Mouse (Mus musculus) lung, postnatal 10 days (tissue): ENCODE measurements around the gene Ankrd12.
A peak's percentile ranks its signal among the peaks of the same experiment; 100 is the strongest.

Experiments
- DNase-seq: peaks from one replicate; pipeline ENCODE4 v3.0.0; 2021

Gene Ankrd12

DNA sequence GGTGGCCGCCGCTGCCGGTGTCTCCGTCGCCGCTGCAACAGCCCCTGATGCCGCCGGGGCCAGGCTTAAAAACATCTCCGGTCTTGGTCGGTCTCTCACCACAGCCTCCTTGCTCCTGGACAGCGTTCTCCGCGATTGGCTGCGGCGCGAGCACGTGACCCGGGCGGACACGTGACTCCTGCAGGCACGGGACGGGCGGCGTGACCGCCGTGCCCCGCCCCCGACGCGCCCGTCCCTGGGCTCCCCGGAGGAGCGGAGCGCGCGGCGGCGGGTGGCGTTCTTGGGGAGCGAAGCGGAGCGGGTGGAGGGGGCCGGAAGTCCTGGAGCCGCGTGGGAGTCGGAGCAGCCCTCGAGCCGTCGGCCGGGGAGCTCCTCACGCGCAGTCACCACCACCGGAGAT lies at the start of gene Ankrd12:
TSS of gene Ankrd12 (minus strand) at position 156 of the 400 bp plus-strand sequence.
- DNase-seq, result peak; percentile 97

DNA sequence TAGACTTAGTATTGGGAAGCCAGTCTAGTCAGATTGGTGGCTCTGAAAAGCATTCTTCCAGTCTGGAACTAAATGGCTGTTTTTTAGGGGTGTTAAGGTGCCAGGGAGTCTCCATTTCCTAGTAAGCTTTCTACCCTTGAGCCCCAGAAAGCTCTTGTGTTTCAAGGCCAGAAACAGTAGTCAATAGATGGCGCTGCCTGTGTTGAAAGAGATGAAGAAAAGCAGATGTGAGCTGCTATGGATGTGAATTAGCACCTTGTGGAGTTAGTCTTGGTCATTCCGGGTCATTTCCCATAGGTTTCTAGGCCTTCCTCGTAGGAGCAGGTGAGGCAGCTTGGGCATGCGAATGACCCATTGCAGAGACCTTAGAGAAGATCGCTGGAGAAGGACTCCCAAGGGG lies 48.3 kb upstream of the Ankrd12 start:
- DNase-seq, result no peak

DNA sequence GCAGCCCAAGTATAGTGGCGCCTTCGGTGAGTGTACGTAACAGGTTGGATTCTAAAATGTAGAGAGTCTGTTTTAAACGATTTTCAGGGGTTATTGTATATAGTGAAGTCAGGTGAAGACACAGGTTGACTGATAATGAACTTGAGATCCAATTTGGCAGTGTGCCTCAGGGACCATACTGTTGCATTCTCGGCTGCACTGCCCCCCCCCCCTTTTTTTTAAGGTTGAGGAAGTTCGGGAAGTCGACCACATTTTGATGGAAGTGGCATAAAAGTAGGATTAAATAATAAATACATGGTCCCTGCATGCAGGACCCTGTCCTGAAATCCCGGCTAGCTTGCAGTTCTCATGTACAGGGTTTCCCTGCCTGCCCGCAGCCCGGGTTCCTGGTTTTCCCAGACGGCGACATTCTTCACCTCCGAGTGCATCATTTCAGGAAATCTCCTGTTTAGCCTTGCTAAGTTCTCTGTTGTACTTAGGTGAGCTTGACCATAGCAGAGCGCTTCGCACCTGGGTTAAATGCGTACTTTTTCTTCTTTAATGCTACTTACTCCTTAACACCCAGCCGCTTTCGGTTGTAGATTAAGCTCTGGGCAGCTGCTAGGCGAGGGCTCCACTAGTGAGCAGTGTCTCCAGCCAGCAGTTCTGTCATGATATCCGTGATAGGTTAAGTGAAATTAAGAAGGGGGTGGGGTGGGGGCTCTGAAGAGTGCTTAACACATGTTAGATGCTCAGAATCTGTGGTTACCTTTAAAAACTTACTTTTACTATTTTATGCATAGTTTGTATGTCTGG lies 47.1 kb upstream of the Ankrd12 start:
- no peak for DNase-seq

DNA sequence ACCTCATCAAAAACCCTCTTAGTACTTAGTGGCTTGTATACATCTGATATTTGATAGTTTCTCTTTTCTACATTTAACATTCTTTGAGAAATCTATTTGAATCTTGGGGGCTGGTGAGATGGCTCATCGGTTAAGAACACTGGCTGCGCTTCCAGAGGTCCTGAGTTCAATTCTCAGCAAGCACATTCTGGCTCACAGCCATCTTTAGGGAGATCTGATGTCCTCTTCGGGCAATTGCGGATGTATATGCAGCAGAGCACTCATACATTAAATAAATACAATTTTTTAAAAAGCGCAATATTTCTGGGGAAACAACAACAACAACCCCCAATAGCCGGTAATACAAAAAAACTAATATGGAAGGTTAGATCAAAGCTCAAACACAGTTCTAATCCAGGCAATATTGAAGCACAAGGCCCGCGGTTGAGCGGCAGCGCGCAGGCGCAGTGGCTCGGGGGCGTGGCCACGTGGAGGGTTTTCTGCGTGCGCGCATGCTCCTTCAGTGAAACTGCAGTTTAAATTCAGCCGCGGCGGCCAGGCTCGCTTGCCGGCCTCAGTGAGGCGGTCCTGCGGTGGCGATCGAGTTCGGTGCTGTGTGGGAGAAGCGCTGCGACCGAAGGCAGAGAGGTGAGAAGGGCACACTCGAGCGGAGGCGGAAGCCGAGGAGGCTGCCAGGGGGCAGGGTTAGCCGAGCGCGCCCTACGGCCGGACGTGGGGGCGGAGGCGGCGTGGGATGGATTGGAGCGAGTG lies 46.4 kb upstream of the Ankrd12 start, which contains the start of gene Ddx11:
TSS of gene Ddx11 (plus strand) at position 455 of the 750 bp plus-strand sequence.
- DNase-seq, result peak; percentile 94

DNA sequence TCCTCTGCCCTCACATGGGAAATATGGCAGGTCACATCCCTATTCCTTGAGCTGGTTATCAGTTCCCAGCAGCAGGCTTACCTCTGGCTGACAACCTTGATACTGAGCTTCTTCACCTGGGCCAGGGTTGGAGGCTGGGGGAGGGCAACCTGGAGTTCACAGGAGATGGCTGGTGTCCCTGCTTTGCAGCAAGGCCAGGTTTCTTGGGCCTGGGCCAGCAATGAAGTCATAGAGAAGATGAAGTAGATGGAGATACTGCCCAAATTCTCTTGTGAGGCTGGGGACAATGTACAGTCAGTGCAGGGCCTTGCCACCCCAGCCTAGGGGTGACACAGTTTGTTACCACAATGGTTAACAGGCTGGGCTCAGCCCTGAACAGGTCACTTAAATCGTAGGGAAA lies 43.8 kb upstream of the Ankrd12 start:
- no peak for DNase-seq

DNA sequence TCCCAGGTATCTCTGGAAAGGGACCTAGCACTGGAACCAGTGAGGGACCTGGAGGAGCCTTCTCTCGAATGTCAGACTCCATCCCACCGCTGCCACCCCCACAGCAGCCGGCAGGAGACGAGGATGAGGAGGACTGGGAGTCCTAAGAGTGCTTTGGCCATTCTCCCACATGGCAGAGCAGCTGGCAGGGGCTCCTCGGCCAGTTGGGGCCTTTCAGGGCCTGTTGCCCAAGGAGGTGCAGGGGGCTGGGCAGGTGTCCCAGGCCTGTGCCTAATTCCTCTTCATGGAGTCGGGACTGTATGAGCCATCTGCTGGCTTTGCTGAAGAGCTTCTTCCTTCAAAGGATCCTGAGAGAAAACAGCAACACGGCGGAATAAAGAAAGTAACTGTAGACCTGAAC lies 42.1 kb upstream of the Ankrd12 start:
- no peak for DNase-seq

DNA sequence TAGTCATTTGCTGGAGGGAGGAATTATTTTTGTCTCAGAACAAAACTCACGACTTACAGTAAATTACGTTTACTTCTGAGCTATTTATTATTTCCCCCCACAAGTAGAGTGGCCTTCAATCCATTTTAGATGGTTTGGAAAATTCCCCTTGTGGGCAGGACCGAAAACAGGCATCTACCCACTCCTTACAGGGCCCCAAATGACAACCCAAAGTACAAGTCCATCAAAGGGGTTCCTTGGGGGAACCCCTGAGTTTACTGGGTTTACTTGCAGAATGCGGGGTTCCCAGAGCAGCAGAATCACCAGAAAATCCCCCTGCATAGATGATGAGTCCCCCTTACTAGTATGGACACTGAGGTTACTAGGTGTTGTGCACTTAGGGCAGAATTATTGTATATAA lies 35.3 kb upstream of the Ankrd12 start:
- DNase-seq, result no peak

DNA sequence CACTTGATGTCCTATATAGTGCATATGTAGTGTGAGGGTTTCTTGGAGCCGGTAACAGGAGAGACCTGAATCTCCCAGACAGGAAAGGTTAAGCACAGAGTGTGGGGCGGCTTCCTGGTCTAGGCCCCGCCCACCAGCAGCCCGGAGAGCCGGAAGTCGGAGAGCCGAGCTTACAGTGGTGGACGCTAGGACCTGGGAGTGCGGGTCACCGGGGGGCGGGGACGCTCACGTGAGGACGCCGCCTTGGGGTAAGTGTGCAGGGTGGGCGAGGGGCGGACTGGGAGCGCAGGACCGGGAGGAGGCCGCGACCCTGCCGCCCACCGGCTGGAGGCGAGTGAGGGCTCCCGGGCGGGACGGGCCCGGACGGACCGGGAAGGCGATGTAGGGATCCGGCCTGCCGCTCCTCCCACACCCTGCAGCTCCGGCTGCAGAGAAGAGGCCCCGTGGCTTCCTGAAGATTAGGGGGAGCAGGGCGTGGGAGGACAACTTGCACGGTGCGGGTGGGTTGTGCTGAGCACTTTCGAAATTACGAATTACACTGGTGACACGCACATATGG lies 34.6 kb upstream of the Ankrd12 start, which contains the start of gene Washc1:
TSS of gene Washc1 (plus strand) at position 144 of the 558 bp plus-strand sequence.
- peak; percentile 95 for DNase-seq

DNA sequence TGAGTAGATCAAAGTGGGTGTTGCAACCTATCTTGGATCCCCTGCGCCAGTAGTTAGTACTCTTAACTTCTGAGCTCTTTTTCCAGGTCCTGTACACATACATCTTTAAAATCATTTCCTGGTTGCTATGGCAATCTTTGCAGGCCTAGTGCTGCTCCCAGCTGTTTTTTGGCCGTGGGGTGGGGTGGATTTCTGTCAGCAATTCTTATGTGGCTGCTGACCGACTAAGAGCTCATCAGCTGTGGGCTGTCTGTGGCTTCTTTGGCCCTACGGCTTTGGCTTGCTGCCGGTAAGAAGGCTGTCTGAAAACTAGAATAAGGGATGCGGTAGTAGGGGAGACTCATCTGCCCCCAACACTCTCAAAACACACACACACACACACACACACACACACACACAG lies 33.9 kb upstream of the Ankrd12 start:
- peak; percentile 58 for DNase-seq

DNA sequence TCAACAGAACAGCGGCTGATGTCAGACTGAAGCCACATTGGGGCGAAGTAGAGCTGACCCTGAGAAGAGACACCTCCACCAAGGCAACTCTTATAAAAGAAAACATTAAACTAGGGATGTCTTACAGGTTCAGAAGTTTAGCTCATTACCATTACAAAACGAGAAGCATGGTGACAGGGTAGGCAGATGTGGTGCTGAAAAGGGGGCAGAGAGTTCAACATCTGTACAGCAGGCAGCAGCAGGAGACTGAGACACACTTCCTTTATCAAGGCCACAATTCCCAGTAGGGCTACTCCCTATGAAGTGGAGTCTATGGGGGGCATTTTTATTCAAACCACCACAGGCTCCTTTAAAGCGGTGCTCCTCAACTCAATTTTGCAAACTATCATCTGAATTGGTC lies 31.3 kb upstream of the Ankrd12 start:
- no peak for DNase-seq

DNA sequence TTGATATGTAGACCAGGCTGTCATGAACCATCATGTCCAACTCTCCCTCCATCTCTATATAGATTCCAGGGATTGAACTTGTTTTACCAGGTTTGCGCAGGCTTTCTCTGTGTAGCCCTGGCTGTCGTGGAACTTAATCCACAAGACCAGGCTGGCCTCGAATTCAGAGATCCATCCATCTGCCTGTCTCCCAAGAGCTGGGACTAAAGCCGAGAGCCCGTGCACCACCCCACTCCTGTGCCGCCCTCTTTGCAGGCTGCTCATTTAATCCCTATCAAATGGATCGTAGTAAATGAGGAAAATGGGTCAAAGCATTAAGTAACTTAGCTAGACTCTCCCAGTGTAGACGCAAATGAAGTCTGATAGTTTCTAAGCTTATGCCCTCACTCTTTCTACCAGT lies 30.6 kb upstream of the Ankrd12 start:
- DNase-seq, result no peak

DNA sequence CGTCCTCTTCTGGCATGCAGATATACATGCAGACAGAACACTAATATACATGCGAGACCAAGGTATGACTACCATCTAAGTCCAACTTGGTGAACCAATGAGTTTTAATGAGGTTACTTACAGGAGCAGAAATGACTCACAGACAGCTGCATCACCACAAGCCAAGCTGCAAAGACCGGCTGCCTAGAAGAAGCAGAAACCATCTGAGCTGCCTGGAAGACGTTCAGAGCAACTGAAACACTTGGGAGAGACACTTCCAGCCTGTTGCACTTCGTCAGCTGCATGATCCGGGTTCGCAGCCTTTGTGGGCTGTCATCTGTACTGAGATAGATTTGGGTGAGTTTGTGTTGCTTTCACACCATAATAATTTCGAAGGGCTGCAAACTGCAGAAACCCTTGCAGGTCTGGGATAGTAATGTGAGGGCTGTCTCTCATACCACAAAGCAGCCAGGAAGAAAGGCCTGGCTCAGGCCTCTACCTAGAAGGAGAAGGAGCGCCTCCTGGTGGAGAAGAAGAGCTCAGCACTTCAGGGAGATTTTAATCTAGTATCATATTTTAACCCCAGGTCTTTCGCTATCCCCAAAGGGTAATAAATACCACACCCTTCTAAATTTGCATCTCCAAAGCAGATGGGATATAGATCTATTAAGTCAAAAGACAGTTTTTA lies 29.8 kb upstream of the Ankrd12 start:
- DNase-seq, result peak; percentile 82

DNA sequence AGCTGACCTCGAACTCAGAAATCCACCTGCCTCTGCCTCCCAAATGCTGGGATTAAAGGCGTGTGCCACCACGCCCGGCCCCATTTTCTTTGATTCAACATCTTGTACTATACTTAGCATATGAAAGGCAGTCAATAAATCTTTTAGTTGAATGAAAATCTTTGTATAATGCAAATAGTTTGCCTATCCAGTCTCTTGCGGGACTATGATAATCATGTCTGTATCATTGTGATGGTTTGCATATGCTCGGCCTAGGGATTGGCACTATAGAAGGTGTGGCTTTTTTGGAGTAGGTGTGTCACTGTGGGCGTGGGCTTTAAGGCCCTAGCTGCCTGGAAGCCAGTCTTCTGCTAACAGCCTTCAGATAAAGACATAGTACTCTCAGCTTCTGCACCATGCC lies 27.2 kb upstream of the Ankrd12 start:
- no peak for DNase-seq

DNA sequence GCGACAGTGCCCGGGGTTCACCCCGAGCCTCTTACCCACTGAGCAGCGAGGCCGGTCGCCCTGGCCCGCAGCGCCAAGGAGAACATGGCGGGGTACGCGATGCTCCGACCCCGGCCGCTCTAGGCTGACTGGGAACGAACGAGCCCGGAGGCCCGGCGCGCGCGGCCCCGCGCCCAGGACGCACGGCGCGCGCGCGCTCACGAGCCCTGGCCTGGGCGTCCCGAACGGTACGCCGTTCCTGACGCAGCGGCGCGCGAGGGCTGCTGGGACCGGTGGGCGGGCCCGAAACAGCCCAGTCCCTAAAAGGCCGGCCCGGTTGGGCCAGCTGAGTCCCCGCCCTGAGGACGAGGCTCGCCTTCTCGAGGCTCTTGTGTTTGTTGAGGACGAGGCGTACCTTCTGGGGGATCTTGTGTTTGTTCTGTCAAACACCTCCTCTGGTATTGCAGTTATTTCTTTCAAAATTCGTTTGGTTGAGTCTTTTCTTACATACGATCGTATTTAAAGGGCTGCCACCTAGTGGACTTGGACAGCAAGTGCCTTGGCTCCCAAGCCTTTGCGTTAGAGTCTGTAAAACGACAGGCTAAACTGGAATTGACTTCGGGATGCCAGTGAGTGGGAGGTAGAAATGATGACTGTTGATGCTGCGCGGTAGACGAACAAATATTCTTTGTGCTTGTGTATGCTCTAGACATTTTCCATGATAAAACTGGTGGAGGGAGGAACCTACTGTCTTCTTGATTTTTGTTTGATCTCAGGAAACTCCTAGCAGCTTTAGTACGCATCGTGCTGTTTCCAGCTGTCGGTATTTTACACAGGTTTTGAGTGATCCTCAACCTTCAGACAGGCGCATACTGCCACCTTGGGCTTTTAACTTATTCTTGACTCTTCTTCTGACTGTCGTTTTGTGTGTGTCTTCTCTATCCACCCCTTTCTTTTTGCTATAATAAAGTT lies 24.8 kb upstream of the Ankrd12 start, which contains the start of gene Ndufv2:
TSS of gene Ndufv2 (minus strand) at position 180 of the 951 bp plus-strand sequence.
- peak; percentile 96 for DNase-seq

DNA sequence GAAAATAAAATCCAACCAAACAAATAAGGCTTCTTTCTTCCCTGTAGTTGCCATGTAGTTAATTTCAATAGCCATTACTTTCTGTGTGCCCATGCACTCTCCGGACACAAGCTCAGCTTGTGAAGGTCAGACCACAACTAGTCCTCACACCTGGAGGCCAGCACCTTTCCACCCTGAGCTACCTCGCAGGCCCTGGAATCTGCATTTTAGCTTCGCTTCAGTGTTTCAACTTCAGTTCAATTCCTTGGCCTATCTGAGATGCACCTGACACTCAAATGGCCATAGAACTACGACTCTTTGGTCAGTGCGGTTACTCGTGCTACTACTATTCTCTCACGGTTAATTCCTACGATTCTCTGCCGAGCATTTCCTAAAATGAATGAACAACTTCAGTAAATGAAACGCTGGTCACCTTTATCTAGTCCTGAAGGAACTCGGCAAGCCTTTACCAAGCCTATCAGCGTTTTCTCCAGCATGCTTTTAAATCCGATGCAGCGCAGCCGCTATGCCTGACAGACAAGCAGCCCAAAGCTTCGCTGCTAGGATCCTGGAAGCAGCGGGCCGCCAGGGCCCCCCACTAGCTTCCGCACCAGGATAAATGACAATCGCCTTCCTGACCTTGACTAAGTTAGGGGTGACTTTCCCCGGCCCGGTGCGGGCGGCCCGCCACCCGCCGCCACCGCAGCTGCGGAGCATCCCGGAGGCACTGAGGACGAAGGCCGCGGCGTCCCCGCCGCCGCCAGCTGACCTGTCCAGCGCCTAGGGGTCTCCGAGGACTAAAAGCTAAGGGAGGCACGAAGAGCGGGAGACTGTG lies 23.9 kb upstream of the Ankrd12 start:
- no peak for DNase-seq

DNA sequence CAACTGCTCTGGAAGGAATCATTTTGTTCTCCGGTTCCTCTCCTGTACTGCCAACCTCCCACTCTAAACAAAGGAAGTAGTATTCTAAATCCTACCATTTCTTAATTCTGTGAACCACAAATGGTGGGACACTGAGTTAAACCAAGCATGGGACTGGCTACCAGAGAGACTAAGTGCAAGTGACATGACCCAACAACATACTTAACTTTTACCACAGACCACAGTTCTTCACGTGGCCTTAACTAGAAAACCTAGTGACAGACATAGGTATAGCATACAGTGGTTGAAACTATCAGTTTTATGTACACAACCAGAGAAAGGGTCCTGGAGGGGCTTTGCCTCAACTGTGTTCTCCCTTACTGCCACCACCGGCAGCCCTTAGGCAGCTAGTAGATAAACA lies 15.8 kb upstream of the Ankrd12 start:
- DNase-seq, result no peak

DNA sequence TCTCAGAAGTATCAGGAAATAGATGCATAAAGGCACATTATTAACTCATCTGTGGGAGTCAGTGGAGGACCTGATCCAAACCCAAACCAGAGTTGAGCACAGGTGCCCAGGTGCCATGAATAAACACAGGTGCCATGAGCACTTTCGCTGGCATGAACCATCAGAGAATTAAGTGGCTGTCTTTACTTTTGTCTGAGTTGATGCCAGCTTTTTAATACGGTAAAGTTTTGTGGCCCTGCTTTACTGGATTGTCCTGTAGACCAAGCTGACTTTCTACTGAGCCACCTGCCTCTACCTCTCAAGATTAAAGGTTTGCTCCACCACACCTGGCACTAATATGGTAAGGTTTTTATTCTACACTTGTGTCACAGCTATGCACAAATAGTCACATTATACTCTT lies 15.2 kb upstream of the Ankrd12 start:
- no peak for DNase-seq

DNA sequence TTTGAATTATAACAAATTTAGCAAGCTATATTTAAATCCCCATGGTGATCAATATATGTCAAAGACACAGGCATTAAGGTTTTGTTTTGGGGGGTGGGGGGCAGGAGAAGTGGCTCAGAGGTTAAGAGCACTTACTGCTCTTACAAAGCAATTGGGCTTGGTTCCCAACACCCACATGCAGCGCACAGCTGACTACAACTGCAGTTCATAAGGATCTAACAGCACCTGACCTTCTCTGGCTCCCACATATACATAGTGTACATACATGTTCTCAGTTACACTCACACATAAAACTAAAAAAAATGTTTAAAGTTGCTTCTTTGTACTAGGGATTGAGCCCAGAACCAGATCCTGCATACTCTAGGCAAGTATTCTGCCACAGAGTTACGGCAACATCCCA lies 14.5 kb upstream of the Ankrd12 start:
- no peak for DNase-seq

DNA sequence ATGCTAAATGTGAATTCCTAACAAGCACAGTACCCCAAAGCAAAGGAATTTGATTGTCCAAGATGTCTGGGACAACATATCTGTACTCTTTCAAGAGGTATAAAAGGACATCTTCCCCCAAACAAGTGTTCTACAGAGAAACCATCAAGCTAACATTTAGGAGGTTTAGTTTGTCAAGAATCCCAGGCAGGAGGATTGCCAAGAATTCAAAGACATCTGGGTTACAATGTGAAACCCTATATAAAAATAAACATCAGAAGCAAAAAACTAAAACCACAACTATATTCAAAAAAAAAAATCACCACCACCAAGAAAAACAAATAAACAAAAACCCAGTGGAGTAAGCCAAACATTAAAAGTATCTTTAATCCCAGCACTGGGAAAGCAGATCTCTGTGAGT lies 13.4 kb upstream of the Ankrd12 start:
- DNase-seq, result no peak

DNA sequence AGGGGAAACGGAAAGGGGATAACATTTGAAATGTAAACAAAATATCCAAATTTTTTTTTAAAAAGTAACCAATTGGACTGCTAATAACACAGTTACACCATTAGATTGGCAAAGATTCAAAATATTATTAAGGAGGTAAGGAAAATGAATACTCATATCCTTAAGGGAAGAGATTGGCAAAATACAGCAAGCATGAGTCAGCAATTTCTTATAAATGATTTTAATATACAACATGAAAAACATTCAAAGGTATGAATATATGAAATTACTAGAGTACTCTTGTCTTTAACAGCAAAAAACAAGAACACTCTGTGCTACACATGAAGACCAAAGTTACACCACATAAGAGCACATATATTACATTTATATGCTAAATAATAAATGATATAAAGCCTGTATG lies 8.1 kb upstream of the Ankrd12 start:
- no peak for DNase-seq

DNA sequence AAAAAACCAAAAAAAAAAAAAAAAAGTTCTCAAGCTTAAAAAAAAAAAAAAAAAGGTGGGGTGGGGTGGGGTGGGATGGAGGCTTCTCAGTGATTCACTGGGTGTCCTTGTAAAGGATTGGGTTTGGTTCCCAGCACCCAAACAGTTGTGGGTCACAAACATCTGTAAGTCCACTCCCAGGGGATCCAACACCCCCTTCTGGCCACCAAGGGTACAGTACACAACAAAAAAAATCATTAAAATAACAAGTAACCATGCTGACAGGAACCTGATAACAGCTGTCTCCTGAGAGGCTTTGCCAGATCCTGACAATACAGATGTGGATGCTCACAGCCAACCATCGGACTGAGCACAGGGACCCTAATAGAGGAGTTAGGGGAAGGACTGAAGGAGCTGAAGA lies 7.6 kb upstream of the Ankrd12 start:
- no peak for DNase-seq
